In the genomic region with DNA sequence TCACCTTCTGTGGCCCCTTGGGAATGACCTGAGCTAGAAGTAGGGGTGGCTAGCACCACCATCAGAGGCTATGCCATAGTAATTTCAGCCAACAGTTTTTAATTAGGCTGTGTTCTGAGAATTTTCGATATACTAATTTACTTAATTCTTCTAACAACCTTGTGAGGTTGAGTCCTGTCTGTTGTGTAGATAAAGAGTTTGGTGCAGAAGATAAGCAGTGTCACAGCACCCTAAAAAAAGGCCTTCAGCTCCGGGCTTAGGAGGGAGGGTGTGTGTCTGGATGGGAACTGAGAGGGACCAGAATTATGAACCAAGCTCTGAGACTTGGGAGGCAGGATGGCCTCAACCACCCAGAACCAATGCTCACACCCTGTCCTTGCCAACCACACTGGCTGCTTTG, we compare ENCODE assay signal across 24 mouse cellular contexts. TPM values are rescaled to one million over a fixed set of nuclear protein-coding genes. Genes with fewer than 3 reads are reported as not detected.
DNase-seq lines count a peak whose midpoint lies in the region; ATAC-seq and TF ChIP-seq lines count a peak whose summit lies in the region.
"Had no signal": no experiment of that assay in that cellular context is flagged by ENCODE, and none has a peak within 500 bp of the region (broad histone marks: within the 10 kb centered on the region; RNA-seq: fewer than 3 reads in every experiment).

No protein-coding gene starts in this region.

- TF ChIP-seq CTCF in gastrocnemius, adult 2 months (IDR thresholded peaks at IDR 0.05), result no peak
- TF ChIP-seq CTCF in kidney, adult 2 months (conservative IDR thresholded peaks at IDR 0.05; ENCODE audit: insufficient read depth, insufficient read length, low read depth, low read length), result no peak
- TF ChIP-seq CTCF in liver, embryonic 14.5 days (IDR thresholded peaks at IDR 0.05; ENCODE audit: low read depth), result no peak

- 64% methylated on average over 2 of the region's 2 CpGs for WGBS in kidney, adult 2 months
- WGBS in liver, embryonic 14.5 days (ENCODE audit: insufficient replicate concordance), result 10% methylated on average over 2 of the region's 2 CpGs

- H3K4me2 ChIP-seq in liver, embryonic 14.5 days (ENCODE audit: low read depth), result peak overlapping the region; percentile 2; the same call in 1 of the 2 replicates
- H3K4me2 ChIP-seq: hindbrain, embryonic 15.5 days; midbrain, embryonic 11.5 days; neural tube, embryonic 15.5 days; stomach, embryonic 15.5 days had no signal

- H3K9ac ChIP-seq in liver, embryonic 14.5 days (replicated peaks), result no peak overlapping the region
- H3K9ac ChIP-seq: hindbrain, embryonic 15.5 days; neural tube, embryonic 15.5 days; stomach, embryonic 15.5 days had no signal

- peak overlapping the region; percentile 49; the same call in 1 of the 2 replicates for H3K27ac ChIP-seq in gastrocnemius, adult 2 months
- H3K27ac ChIP-seq in kidney, adult 2 months (ENCODE audit: insufficient read depth, low read depth, low read length), result peak overlapping the region; percentile 58; the same call in 1 of the 2 replicates
- H3K27ac ChIP-seq in liver, embryonic 14.5 days, result no peak overlapping the region
- H3K27ac ChIP-seq: forebrain, embryonic 10.5 days; hindbrain, embryonic 15.5 days; macrophage; neural tube, embryonic 15.5 days; stomach, embryonic 15.5 days had no signal

- DNase-seq in gastrocnemius, adult 2 months, result no peak
- DNase-seq in gastrocnemius, adult 8-10 months (ENCODE audit: low spot score in 2 of 2), result no peak
- DNase-seq in kidney, adult 2 months, result no peak
- DNase-seq in kidney, adult 11 months, result no peak
- peak; percentile 31 to 48 (median 41) for DNase-seq in liver, embryonic 14.5 days (ENCODE audit: low read depth in 3 of 3, low spot score in 3 of 3)
- no peak for DNase-seq in layer of hippocampus, adult 18-20 months (ENCODE audit: low spot score in 2 of 2)
- no peak for DNase-seq in adipocyte (ENCODE audit: low spot score)
- DNase-seq: adrenal gland, adult 2 months; cerebellum, adult 8-10 months; cerebellum, postnatal 36 days; gastrocnemius, postnatal 36 days; layer of hippocampus, postnatal 36 days; right cerebral cortex, adult 18-20 months; thymus, postnatal 4 days had no signal

- H3K27me3 ChIP-seq in kidney, adult 2 months (replicated peaks; ENCODE audit: control insufficient read depth, insufficient read depth, low read length), result no peaks in the 10 kb centered on the region
- H3K27me3 ChIP-seq in liver, embryonic 14.5 days (ENCODE audit: control insufficient read depth, insufficient read depth, low read length), result no peaks in the 10 kb centered on the region; the same call in 1 of the 2 replicates
- H3K27me3 ChIP-seq: hindbrain, embryonic 15.5 days; neural tube, embryonic 15.5 days; Patski; stomach, embryonic 15.5 days had no signal

- H3K4me3 ChIP-seq in gastrocnemius, adult 2 months, result no peak overlapping the region
- H3K4me3 ChIP-seq in kidney, adult 2 months (ENCODE audit: insufficient read depth, low read depth, low read length), result no peak overlapping the region
- H3K4me3 ChIP-seq in liver, embryonic 14.5 days (ENCODE audit: insufficient read depth in 1 of 2, low read depth in 2 of 2, low read length in 2 of 2), result no peak overlapping the region
- H3K4me3 ChIP-seq: forebrain, embryonic 10.5 days; hindbrain, embryonic 15.5 days; neural tube, embryonic 15.5 days; stomach, embryonic 15.5 days had no signal

- H3K4me1 ChIP-seq in kidney, adult 2 months (ENCODE audit: control insufficient read depth, insufficient read depth, low read length), result peaks cover 42% of the 10 kb centered on the region
- H3K4me1 ChIP-seq in liver, embryonic 14.5 days (replicated peaks; ENCODE audit: control insufficient read depth in 2 of 2, insufficient read depth in 2 of 2, low read length in 1 of 2), result peaks cover 16 to 36% of the 10 kb centered on the region in 2 experiments

- H3K9me3 ChIP-seq in liver, embryonic 14.5 days (ENCODE audit: control insufficient read depth, low read length), result no peaks in the 10 kb centered on the region
- H3K9me3 ChIP-seq: forebrain, embryonic 10.5 days; hindbrain, embryonic 15.5 days; neural tube, embryonic 15.5 days; stomach, embryonic 15.5 days had no signal

- TF ChIP-seq POLR2A in kidney, adult 2 months (IDR thresholded peaks at IDR 0.05; ENCODE audit: low read depth, low read length), result no peak

- H3K36me3 ChIP-seq in kidney, adult 2 months (ENCODE audit: control insufficient read depth, insufficient read depth, low read length), result no peaks in the 10 kb centered on the region
- H3K36me3 ChIP-seq in liver, embryonic 14.5 days (replicated peaks; ENCODE audit: control insufficient read depth, insufficient read depth, low read depth), result no peaks in the 10 kb centered on the region
- H3K36me3 ChIP-seq: forebrain, embryonic 10.5 days; hindbrain, embryonic 15.5 days; neural tube, embryonic 15.5 days; stomach, embryonic 15.5 days had no signal

- ATAC-seq in liver, embryonic 14.5 days (ENCODE audit: insufficient read depth), result no peak
- ATAC-seq: forebrain, embryonic 16.5 days; lung, postnatal 0 days; Patski had no signal

- intact Hi-C loops in gastrocnemius, adult 2 months (cut with DNase I), result no loop called here

- peak; percentile 51 for TF ChIP-seq EP300 in liver, embryonic 14.5 days (IDR thresholded peaks at IDR 0.05; ENCODE audit: low read depth)

RNA-seq across cellular contexts. Expression of gene Fads3, which starts 4.3 kb away (rescaled TPM):
- 1 to 10 TPM; 2.2 to 2.3 TPM for total RNA-seq in gastrocnemius, adult 2 months (2021)
- total RNA-seq in gastrocnemius, adult 8-10 months (2022), result 1 to 10 TPM; 1.5 to 4.9 (median 3.5) TPM
- 382 and 459 TPM in 2 replicates for polyA plus RNA-seq in kidney, adult 2 months (2012; rRNA removed)
- 8.2 and 8.3 TPM in 2 replicates for polyA plus RNA-seq in liver, embryonic 14.5 days (2012; rRNA removed)
- 4.4 and 5.1 TPM in 2 replicates for polyA plus RNA-seq in liver, embryonic 14.5 days (2014; fragmentation: Nextera tagmentation; extraction: Ambion mirVana)
- 10 to 100 TPM; 22.9 to 25.2 TPM for total RNA-seq in layer of hippocampus, adult 18-20 months (2021)

RNA-seq across cellular contexts. Expression of gene Rab3il1, which starts 44.2 kb away (rescaled TPM):
- total RNA-seq in gastrocnemius, adult 2 months (2021), result 1 to 10 TPM; 4.0 to 4.7 TPM
- total RNA-seq in gastrocnemius, adult 8-10 months (2022), result 1 to 10 TPM; 2.5 to 3.9 (median 3.3) TPM
- polyA plus RNA-seq in kidney, adult 2 months (2012; rRNA removed), result 66.0 and 90.9 TPM in 2 replicates
- polyA plus RNA-seq in liver, embryonic 14.5 days (2012; rRNA removed), result 116 and 122 TPM in 2 replicates
- 240 and 255 TPM in 2 replicates for polyA plus RNA-seq in liver, embryonic 14.5 days (2014; fragmentation: Nextera tagmentation; extraction: Ambion mirVana)
- 10 to 100 TPM in 1 of 2 experiments, 1 to 10 TPM in 1; 9.3 to 10.1 TPM for total RNA-seq in layer of hippocampus, adult 18-20 months (2021)

RNA-seq across cellular contexts. Expression of gene Best1, which starts 44.3 kb away (rescaled TPM):
- under 1 TPM; 0.28 to 0.46 TPM for total RNA-seq in gastrocnemius, adult 2 months (2021)
- total RNA-seq in gastrocnemius, adult 8-10 months (2022), result under 1 TPM in 3 of 4 experiments, not detected in 1; 0.39 to 0.46 (median 0.45) TPM
- polyA plus RNA-seq in kidney, adult 2 months (2012; rRNA removed), result 0.33 and 0.38 TPM in 2 replicates
- polyA plus RNA-seq in liver, embryonic 14.5 days (2012; rRNA removed), result 0.08 TPM in 1 of 2 replicates, not detected in the other
- 0.09 and 0.10 TPM in 2 replicates for polyA plus RNA-seq in liver, embryonic 14.5 days (2014; fragmentation: Nextera tagmentation; extraction: Ambion mirVana)
- 1 to 10 TPM; 1.2 to 1.7 TPM for total RNA-seq in layer of hippocampus, adult 18-20 months (2021)
- total RNA-seq: hematopoietic stem cell, adult 5-6 weeks had no signal
- polyA plus RNA-seq: Patski had no signal

RNA-seq across cellular contexts. Expression of gene Fads2, which starts 55.8 kb away (rescaled TPM):
- 1 to 10 TPM; 1.7 to 4.1 TPM for total RNA-seq in gastrocnemius, adult 2 months (2021)
- total RNA-seq in gastrocnemius, adult 8-10 months (2022), result 1 to 10 TPM; 1.2 to 2.0 (median 1.5) TPM
- 240 and 258 TPM in 2 replicates for polyA plus RNA-seq in kidney, adult 2 months (2012; rRNA removed)
- polyA plus RNA-seq in liver, embryonic 14.5 days (2012; rRNA removed), result 41.9 and 49.2 TPM in 2 replicates
- 22.7 and 25.8 TPM in 2 replicates for polyA plus RNA-seq in liver, embryonic 14.5 days (2014; fragmentation: Nextera tagmentation; extraction: Ambion mirVana)
- total RNA-seq in layer of hippocampus, adult 18-20 months (2021), result 100 to 1,000 TPM; 140 to 145 TPM

Comparison
In these comparisons a context has a peak if more than half of its experiments do, and no peak if none do; other contexts are left out.
1. DNase-seq: peak in liver, embryonic 14.5 days (3 of 3); none in gastrocnemius, adult 2 months (single experiment), gastrocnemius, adult 8-10 months (0 of 2), kidney, adult 2 months (single experiment), kidney, adult 11 months (single experiment), layer of hippocampus, adult 18-20 months (0 of 2) and adipocyte (single experiment).
2. RNA of gene Fads3, which starts 4.3 kb away (total RNA-seq): 22.9 to 25.2 TPM in layer of hippocampus, adult 18-20 months; 1.5 to 4.9 TPM in gastrocnemius, adult 8-10 months and 2.2 to 2.3 TPM in gastrocnemius, adult 2 months; every median in the first group is over 4 times any median in the second.